Mouse (Mus musculus) liver, embryonic 14.5 days (tissue): ENCODE measurements at regions not wholly inside any gene's neighbourhood (a gene's known extent, or its start where the extent isn't known, plus 50 kb on each side); places are given as distances from the start of the nearest gene placed in this dataset.

Source experiments
- ATAC-seq: fragments of 200-750 bp; cut with Nextera tagmentation; 2 replicates; pipeline ENCODE4 v1.8.0; 2017; ENCODE audit warnings: moderate number of reproducible peaks, mild to moderate bottlenecking, moderate library complexity; ENCODE audit not compliant: insufficient read depth
- DNase-seq, 3 experiments: peaks; one replicate each; pipeline ENCODE4 v3.0.0-alpha.2; 2012 to 2013; ENCODE audit warnings: low read depth in 3 of 3, low spot score in 3 of 3
- H3K27ac ChIP-seq: fragments of 300-500 bp; sonication (generic); 2 replicates; pipeline ENCODE4 v1.5.1; 2014; ENCODE audit warnings: moderate library complexity, mild to moderate bottlenecking, control low read depth, inconsistent platforms
- H3K27me3 ChIP-seq: fragments of 300-500 bp; sonication (generic); 2 replicates; pipeline ENCODE4 v1.6.1; 2014; ENCODE audit warnings: mild to moderate bottlenecking, low read length, moderate library complexity; ENCODE audit not compliant: control insufficient read depth, insufficient read depth
- H3K36me3 ChIP-seq: fragments of 300-500 bp; sonication (generic); replicated peaks from 2 replicates; pipeline ENCODE4 v1.6.1; 2014; ENCODE audit warnings: low read depth; ENCODE audit not compliant: control insufficient read depth, insufficient read depth
- H3K4me1 ChIP-seq, 2 experiments: fragments of 200-500 bp in 1 of 2; fragments of 300-500 bp in 1 of 2; sonication (generic) in 1 of 2; replicated peaks; 2 replicates each; pipeline ENCODE4 v1.6.1; 2012 to 2014; ENCODE audit warnings: antibody characterized with exemption in 1 of 2, inconsistent platforms in 1 of 2, low read length in 1 of 2; ENCODE audit not compliant: control insufficient read depth in 2 of 2, insufficient read depth in 2 of 2
- H3K4me2 ChIP-seq: fragments of 300-500 bp; sonication (generic); 2 replicates; pipeline ENCODE4 v1.6.1; 2014; ENCODE audit warnings: low read depth, mild to moderate bottlenecking, control low read depth, moderate library complexity
- H3K4me3 ChIP-seq, 2 experiments: fragments of 200-500 bp in 1 of 2; fragments of 300-500 bp in 1 of 2; sonication (generic) in 1 of 2; 2 replicates each; pipeline ENCODE4 v1.5.1; 2012 to 2014; ENCODE audit warnings: low read depth in 2 of 2, low read length in 2 of 2, mild to moderate bottlenecking in 2 of 2, control low read depth in 1 of 2, inconsistent platforms in 1 of 2, moderate library complexity in 1 of 2; ENCODE audit not compliant: insufficient read depth in 1 of 2
- H3K9ac ChIP-seq: fragments of 300-500 bp; sonication (generic); replicated peaks from 2 replicates; pipeline ENCODE4 v1.6.1; 2014; ENCODE audit warnings: mild to moderate bottlenecking, control low read depth, moderate library complexity
- H3K9me3 ChIP-seq: fragments of 300-500 bp; sonication (generic); 2 replicates; pipeline ENCODE4 v1.6.1; 2016; ENCODE audit warnings: low read length, mixed read lengths; ENCODE audit not compliant: control insufficient read depth
- CTCF ChIP-seq: IDR thresholded peaks from 2 replicates; pipeline ENCODE4 v1.5.1; 2016; ENCODE audit warnings: antibody characterized with exemption, low read depth, control low read depth
- EP300 ChIP-seq: IDR thresholded peaks from 2 replicates; pipeline ENCODE4 v1.6.1; 2016; ENCODE audit warnings: antibody characterized with exemption, low read depth
- WGBS: fragments of 180-500 bp; shearing (Covaris S2); extraction: QIAGEN DNeasy Blood & Tissue Kit; methylation state at CpG from one replicate; pipeline ENCODE4 v1.1.7; 2014; ENCODE audit not compliant: insufficient replicate concordance; 5-methylcytosine and 5-hydroxymethylcytosine counted together

GRCm38 (mm10) chr17:27299297-27299696 is 95.0 kb upstream of the Lemd2 start:
- no peak overlapping the region for H3K4me2 ChIP-seq
- no peak overlapping the region for H3K9ac ChIP-seq
- ATAC-seq (no peak), DNase-seq (no peak)
- TF ChIP-seq CTCF (0 out of 2 replicates have a peak, but pooled peaks have one; percentile 5), EP300 (no peak)
- H3K27me3 ChIP-seq = no peaks in the 10 kb centered on the region
- H3K4me1 ChIP-seq = no peaks in the 10 kb centered on the region
- H3K36me3 ChIP-seq = no peaks in the 10 kb centered on the region
- no peak overlapping the region for H3K4me3 ChIP-seq
- no peaks in the 10 kb centered on the region for H3K9me3 ChIP-seq
- 53% methylated on average over 4 of the region's 4 CpGs for WGBS
- no peak overlapping the region for H3K27ac ChIP-seq

- no peaks in the 10 kb centered on the region for H3K27me3 ChIP-seq
- no peaks in the 10 kb centered on the region for H3K36me3 ChIP-seq
- H3K9ac ChIP-seq = no peak overlapping the region
- 65% methylated on average over 10 of the region's 10 CpGs for WGBS
- no peak for DNase-seq
- no peak for TF ChIP-seq EP300
- no peak for TF ChIP-seq CTCF
- no peak overlapping the region for H3K4me3 ChIP-seq
- no peak overlapping the region for H3K27ac ChIP-seq
- no peaks in the 10 kb centered on the region for H3K4me1 ChIP-seq
- no peak overlapping the region for H3K4me2 ChIP-seq
- ATAC-seq = no peak
- H3K9me3 ChIP-seq = no peaks in the 10 kb centered on the region
These were observed 94.1 kb upstream of the Lemd2 start for GRCm38 (mm10) chr17:27298351-27298750.

- Histone ChIP-seq H3K9ac (no peak overlapping the region), H3K4me1 (no peaks in the 10 kb centered on the region), H3K27me3 (no peaks in the 10 kb centered on the region), H3K9me3 (no peaks in the 10 kb centered on the region), H3K4me2 (no peak overlapping the region), H3K27ac (no peak overlapping the region), H3K36me3 (no peaks in the 10 kb centered on the region), H3K4me3 (no peak overlapping the region)
- DNase-seq (no peak), ATAC-seq (no peak)
- 64% methylated on average over 5 of the region's 5 CpGs for whole genome bisulfite sequencing
- TF ChIP-seq CTCF (no peak), EP300 (no peak)
These were observed 91.9 kb upstream of the Lemd2 start for GRCm38 (mm10) chr17:27296156-27296555.

GRCm38 (mm10) chr17:27294208-27294604 is 89.9 kb upstream of the Lemd2 start:
- no peak overlapping the region for H3K9ac ChIP-seq
- H3K4me1 ChIP-seq = no peaks in the 10 kb centered on the region
- no peak for ATAC-seq
- H3K27me3 ChIP-seq = no peaks in the 10 kb centered on the region
- H3K4me2 ChIP-seq = no peak overlapping the region
- H3K4me3 ChIP-seq = no peak overlapping the region
- no peak for DNase-seq
- no peaks in the 10 kb centered on the region for H3K9me3 ChIP-seq
- WGBS = 60% methylated on average over 5 of the region's 5 CpGs
- TF ChIP-seq EP300 = no peak
- TF ChIP-seq CTCF = no peak
- no peaks in the 10 kb centered on the region for H3K36me3 ChIP-seq
- H3K27ac ChIP-seq = no peak overlapping the region

- Histone ChIP-seq H3K27me3 (no peaks in the 10 kb centered on the region), H3K4me3 (no peak overlapping the region), H3K9ac (no peak overlapping the region), H3K27ac (no peak overlapping the region), H3K4me1 (no peaks in the 10 kb centered on the region), H3K9me3 (no peaks in the 10 kb centered on the region), H3K36me3 (no peaks in the 10 kb centered on the region), H3K4me2 (no peak overlapping the region)
- TF ChIP-seq EP300 = no peak
- no peak for TF ChIP-seq CTCF
- 62% methylated on average over 14 of the region's 14 CpGs for WGBS
- no peak for ATAC-seq
- no peak for DNase-seq
These were observed 89.4 kb upstream of the Lemd2 start for GRCm38 (mm10) chr17:27293586-27294207.
